Mouse (Mus musculus) intestine, embryonic 16.5 days (tissue): ENCODE data around the gene Eya4. TPM values are rescaled to one million over a fixed set of nuclear protein-coding genes. Genes with fewer than 3 reads are reported as not detected.

ENCODE experiments used
- ATAC-seq: fragments of 200-750 bp; cut with Nextera tagmentation; 2 replicates; pipeline ENCODE4 v1.8.0; 2017; ENCODE audit warnings: moderate TSS enrichment, moderate library complexity
- H3K27ac ChIP-seq: fragments of 300-500 bp; sonication (generic); 2 replicates; pipeline ENCODE4 v1.5.1; 2014; ENCODE audit warnings: mild to moderate bottlenecking, low read length
- H3K27me3 ChIP-seq: fragments of 300-500 bp; sonication (generic); replicated peaks from 2 replicates; pipeline ENCODE4 v1.6.1; 2014; ENCODE audit warnings: low read length, control low read depth, mixed read lengths; ENCODE audit not compliant: control insufficient read depth, insufficient read depth
- H3K36me3 ChIP-seq: fragments of 300-500 bp; sonication (generic); 2 replicates; pipeline ENCODE4 v1.6.1; 2014; ENCODE audit warnings: low read length, control low read depth; ENCODE audit not compliant: control insufficient read depth, insufficient read depth
- H3K4me1 ChIP-seq: fragments of 300-500 bp; sonication (generic); 2 replicates; pipeline ENCODE4 v1.6.1; 2014; ENCODE audit warnings: low read length, control low read depth, mixed read lengths; ENCODE audit not compliant: control insufficient read depth, insufficient read depth
- H3K4me2 ChIP-seq: fragments of 300-500 bp; sonication (generic); 2 replicates; pipeline ENCODE4 v1.6.1; 2014; ENCODE audit warnings: low read depth, low read length, control low read depth
- H3K4me3 ChIP-seq: fragments of 300-500 bp; sonication (generic); 2 replicates; pipeline ENCODE4 v1.5.1; 2014; ENCODE audit warnings: mild to moderate bottlenecking, low read length
- H3K9ac ChIP-seq: fragments of 300-500 bp; sonication (generic); 2 replicates; pipeline ENCODE4 v1.6.1; 2014; ENCODE audit warnings: low read depth, low read length
- H3K9me3 ChIP-seq: fragments of 300-500 bp; sonication (generic); 2 replicates; pipeline ENCODE4 v1.6.1; 2016; ENCODE audit warnings: low read length, control low read depth; ENCODE audit not compliant: control insufficient read depth
- WGBS: fragments of 180-500 bp; shearing (Covaris S2); extraction: QIAGEN DNeasy Blood & Tissue Kit; methylation state at CpG from one replicate; pipeline ENCODE4 v1.1.7; 2014; 5-methylcytosine and 5-hydroxymethylcytosine counted together
- polyA plus RNA-seq: library from polyadenylated mRNA; unstranded; fragments of >200 nt; fragmentation: Nextera tagmentation; extraction: Ambion mirVana; gene quantifications from 2 replicates; pipeline ENCODE4 v1.2.1, GENCODE M21; 2015

The Eya4 gene
- polyA plus RNA-seq, 1 experiment from 2014 or later = 0.71 TPM

DNA sequence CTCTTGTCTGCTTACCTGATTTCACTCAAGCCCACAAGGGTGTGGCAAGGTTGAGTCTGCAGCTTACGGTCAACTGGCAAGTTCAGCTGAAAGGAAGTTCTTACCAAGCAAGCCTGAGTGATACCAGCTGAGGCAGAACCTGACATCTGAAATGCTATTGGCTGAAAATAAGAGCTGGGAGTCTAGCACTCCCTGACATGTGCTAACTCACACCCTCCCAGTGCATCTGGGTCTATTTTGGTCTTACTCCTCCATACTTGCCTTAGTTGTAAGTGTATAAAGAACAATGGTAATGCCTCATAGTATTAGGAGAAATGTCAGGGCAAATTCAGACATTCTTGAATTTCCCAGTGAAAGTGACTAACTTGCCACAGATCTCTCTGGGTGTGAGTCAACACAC is 260.3 kb downstream of the Eya4 start:
- WGBS = 79% methylated on average over 1 of the region's 1 CpGs
- no peaks in the 10 kb centered on the region for H3K9me3 ChIP-seq
- no peaks in the 10 kb centered on the region for H3K4me1 ChIP-seq
- H3K27ac ChIP-seq = no peak overlapping the region
- no peaks in the 10 kb centered on the region for H3K27me3 ChIP-seq
- no peak overlapping the region for H3K9ac ChIP-seq
- ATAC-seq = no peak
- no peak overlapping the region for H3K4me3 ChIP-seq
- no peaks in the 10 kb centered on the region for H3K36me3 ChIP-seq
- no peak overlapping the region for H3K4me2 ChIP-seq

DNA sequence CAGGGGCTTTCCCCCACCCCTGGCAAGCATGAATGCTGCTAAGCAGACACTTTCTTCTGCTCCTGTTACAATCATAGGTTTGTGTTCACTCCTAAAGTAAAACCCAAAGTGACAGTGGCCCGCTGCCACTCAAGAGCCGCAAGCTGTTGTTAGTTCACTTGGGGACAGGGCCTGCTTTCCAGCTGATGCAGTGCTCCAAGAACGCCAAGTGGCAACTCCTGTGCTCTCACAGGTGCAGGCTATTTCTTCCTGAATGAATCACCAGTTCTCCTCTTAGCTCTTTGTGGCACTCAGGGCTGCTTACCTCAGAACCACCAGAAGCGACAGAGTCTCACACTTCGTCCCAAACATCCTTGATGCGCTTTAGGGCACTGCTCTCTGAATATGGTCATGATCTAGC is 261.3 kb downstream of the Eya4 start:
- Histone ChIP-seq H3K9ac (no peak overlapping the region), H3K4me1 (no peaks in the 10 kb centered on the region), H3K4me3 (no peak overlapping the region), H3K4me2 (no peak overlapping the region), H3K9me3 (no peaks in the 10 kb centered on the region), H3K27me3 (no peaks in the 10 kb centered on the region), H3K36me3 (no peaks in the 10 kb centered on the region), H3K27ac (no peak overlapping the region)
- WGBS = 87% methylated on average over 6 of the region's 6 CpGs
- no peak for ATAC-seq

DNA sequence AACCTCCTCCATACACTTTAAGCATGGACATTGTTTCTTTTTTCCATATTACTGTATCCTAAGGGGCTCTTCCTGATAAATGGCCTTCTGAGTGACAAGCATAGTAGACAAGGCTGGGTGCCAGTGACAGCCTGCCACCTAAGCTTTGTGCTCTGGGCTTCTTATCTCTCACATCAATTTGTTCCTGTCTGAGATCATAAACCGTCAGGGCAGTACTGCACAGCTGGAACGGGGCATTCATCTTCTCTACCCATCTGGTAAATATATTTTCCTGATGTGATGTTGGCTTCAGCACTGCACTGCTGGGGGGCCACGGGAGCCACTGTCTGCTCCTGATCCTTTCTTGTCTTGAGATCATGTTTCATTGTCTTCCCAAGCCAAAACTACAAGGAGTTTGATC is 261.8 kb downstream of the Eya4 start:
- no peak overlapping the region for H3K9ac ChIP-seq
- no peak overlapping the region for H3K27ac ChIP-seq
- WGBS = 29% methylated on average over 3 of the region's 3 CpGs
- H3K36me3 ChIP-seq = no peaks in the 10 kb centered on the region
- H3K4me3 ChIP-seq = no peak overlapping the region
- H3K9me3 ChIP-seq = no peaks in the 10 kb centered on the region
- ATAC-seq = no peak
- no peaks in the 10 kb centered on the region for H3K4me1 ChIP-seq
- no peak overlapping the region for H3K4me2 ChIP-seq
- no peaks in the 10 kb centered on the region for H3K27me3 ChIP-seq

DNA sequence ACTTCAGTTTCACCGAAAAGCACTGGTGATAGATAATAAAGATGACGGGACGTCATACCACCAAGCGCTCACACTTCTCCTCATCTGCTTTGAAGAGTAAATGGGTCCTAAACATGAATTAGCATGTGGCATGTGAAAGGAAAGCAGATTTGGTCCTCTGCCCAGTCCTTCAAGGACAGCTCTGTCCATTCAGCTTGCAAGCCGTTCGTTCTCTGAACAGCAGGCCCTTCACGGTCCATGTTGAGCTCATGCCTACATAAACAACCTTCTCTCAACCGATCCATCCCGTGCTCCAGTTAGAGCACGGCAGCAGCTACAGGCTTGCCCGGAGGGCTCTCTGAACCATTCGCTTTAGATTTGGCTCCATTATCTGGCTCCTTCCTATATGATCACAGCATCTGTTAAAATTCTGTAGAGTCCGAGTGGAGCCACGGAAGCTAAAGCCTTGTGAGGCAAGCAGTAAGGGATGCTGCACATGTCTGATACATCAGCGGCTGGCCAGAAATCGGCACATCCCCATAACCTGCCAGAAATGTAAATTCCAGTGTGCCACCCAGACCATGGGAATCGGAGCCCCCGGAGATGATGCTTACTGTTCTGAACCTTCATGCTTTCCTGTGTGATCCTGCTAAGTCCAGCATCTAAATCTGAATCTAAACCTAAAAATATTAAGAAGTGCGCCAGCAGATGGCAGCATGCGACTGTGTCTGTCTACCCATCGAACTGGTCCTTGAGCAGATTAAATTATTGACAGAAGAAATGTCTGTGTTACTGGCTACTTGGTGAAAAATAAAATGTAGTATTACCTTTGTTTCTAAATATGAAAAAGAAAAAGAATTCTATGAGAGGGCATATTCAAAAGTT is 264.0 kb downstream of the Eya4 start:
- Histone ChIP-seq H3K27ac (no peak overlapping the region), H3K36me3 (no peaks in the 10 kb centered on the region), H3K4me1 (no peaks in the 10 kb centered on the region), H3K9ac (no peak overlapping the region), H3K27me3 (no peaks in the 10 kb centered on the region), H3K4me2 (no peak overlapping the region), H3K9me3 (no peaks in the 10 kb centered on the region), H3K4me3 (no peak overlapping the region)
- no peak for ATAC-seq
- 63% methylated on average over 21 of the region's 21 CpGs for WGBS

DNA sequence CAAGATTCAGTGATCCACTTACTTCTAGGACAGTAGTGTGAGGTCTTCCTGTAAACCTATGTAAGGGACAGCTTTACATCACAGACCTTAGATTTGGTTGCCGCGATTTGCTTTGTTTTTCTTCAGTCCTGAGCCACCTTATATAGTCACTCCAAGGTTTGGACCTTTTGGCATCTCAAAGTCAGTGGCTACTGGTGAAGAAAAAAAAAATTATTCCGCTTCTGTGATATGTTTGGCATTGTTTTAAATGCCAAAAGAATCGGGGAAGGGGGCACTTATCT is 269.1 kb downstream of the Eya4 start:
- H3K4me1 ChIP-seq = no peaks in the 10 kb centered on the region
- no peaks in the 10 kb centered on the region for H3K27me3 ChIP-seq
- WGBS = 28% methylated on average over 4 of the region's 4 CpGs
- H3K27ac ChIP-seq = no peak overlapping the region
- H3K9me3 ChIP-seq = no peaks in the 10 kb centered on the region
- no peak overlapping the region for H3K4me2 ChIP-seq
- no peaks in the 10 kb centered on the region for H3K36me3 ChIP-seq
- no peak overlapping the region for H3K9ac ChIP-seq
- no peak overlapping the region for H3K4me3 ChIP-seq
- no peak for ATAC-seq

DNA sequence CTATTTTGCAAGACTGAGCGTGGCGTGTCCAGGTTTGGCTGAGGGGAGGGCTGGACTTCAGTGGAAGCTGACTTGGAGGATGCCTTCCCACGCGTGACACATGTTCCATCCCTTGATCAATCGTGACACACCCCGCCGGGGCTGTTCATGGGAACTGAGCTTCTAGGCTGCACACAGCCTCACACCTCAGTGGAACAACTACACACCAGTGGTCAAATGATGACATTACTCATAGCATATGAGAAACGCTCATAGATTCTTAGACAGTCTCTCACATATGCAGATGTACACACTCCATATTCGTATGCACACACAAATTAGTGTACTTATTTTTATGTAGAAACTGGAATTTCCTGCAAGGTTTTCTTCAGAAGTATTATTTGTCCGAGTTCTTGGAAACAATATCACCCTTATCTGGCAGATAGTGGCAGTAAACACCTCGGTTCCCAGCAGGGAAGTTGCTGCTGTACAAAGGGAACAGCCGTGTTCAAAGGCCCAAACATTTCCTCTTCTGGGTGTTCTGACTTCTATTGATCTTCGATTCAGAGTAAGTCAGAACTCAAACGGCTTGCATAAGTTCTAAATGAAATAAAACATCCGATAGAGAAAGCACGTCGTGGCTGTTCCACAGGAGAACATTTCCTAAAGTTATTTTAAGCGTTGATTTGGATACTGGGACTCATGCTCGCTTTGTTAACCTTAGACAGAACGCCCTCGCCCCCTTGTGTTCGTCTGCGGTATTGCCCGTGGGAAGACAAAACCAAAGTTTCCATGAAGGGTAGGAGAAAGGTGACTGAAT is 269.6 kb downstream of the Eya4 start:
- H3K4me1 ChIP-seq = no peaks in the 10 kb centered on the region

DNA sequence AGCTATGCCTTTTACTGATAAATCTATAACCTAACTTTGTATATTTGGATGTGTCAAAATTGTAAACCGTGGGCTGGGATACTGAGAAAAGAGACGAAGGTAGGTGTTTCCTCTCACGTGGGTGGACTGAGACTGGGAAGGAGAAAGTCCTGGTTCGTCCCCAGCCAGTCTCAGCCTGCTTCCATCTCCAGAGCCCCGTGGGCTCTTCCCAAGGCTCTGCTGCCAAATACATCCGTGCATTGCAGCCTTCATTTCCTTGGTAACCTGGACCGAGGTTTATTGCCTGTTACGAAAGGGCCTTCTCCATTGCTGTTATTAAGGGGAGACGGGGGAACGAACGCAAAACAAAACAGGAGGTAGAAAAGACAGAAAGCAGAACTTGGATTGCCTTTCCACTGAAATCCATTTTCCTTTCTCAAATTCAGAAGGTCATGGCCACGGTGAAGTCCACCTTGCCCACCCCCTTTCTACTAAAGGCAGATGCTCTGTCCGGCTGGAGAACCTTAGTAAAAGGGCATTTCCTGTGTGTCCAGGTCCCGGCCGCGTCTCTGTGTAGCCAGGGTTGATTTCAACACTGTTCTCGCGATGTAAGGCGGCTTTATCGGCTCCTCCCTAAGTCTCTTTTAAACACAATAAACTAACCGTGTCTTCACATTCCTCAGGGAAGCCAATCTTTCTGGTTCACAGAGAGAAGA is 273.7 kb downstream of the Eya4 start:
- no peaks in the 10 kb centered on the region for H3K36me3 ChIP-seq
- H3K4me1 ChIP-seq = no peaks in the 10 kb centered on the region
- peak overlapping the region; percentile 67 for H3K4me2 ChIP-seq
- H3K9me3 ChIP-seq = no peaks in the 10 kb centered on the region
- H3K27ac ChIP-seq = peak overlapping the region; percentile 63
- peak overlapping the region; percentile 65 for H3K9ac ChIP-seq
- peak overlapping the region; percentile 47 for H3K4me3 ChIP-seq
- H3K27me3 ChIP-seq = no peaks in the 10 kb centered on the region
- WGBS = 21% methylated on average over 21 of the region's 21 CpGs
- peak; percentile 81 for ATAC-seq

More for the DNA sequence above, 269.6 kb downstream of the Eya4 start:
- H3K9me3 ChIP-seq = no peaks in the 10 kb centered on the region
- no peaks in the 10 kb centered on the region for H3K27me3 ChIP-seq
- H3K27ac ChIP-seq = no peak overlapping the region
- no peak overlapping the region for H3K9ac ChIP-seq
- no peak overlapping the region for H3K4me3 ChIP-seq
- H3K36me3 ChIP-seq = no peaks in the 10 kb centered on the region
- 0 out of 2 replicates have a peak overlapping the region, but pooled peaks have one; percentile 13 for H3K4me2 ChIP-seq
- 35% methylated on average over 24 of the region's 24 CpGs for WGBS
- ATAC-seq = peak; percentile 56

DNA sequence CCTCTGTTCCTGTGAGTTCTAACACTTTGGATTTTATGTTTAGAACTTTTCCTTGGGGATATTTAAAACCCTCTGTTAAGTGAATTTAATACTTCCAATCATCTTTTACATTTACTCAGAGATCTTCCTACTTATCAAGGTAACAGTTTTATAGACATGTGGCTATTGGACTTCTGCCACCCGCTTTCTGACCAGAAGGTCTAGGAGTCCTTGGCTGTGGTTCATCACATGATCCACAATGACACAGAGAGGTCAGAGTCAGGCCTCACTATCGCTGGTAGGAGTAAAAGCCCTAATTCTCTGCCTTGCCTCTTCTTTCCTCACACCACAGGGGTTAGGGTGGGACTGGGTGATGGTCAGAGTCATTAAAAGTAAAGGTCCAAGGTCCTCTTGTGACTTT is 277.2 kb downstream of the Eya4 start:
- H3K27me3 ChIP-seq = no peaks in the 10 kb centered on the region
- no peak overlapping the region for H3K4me2 ChIP-seq
- H3K27ac ChIP-seq = no peak overlapping the region
- H3K9me3 ChIP-seq = no peaks in the 10 kb centered on the region
- ATAC-seq = no peak
- WGBS = 62% methylated on average over 2 of the region's 2 CpGs
- H3K9ac ChIP-seq = no peak overlapping the region
- no peaks in the 10 kb centered on the region for H3K36me3 ChIP-seq
- H3K4me3 ChIP-seq = no peak overlapping the region
- H3K4me1 ChIP-seq = no peaks in the 10 kb centered on the region

DNA sequence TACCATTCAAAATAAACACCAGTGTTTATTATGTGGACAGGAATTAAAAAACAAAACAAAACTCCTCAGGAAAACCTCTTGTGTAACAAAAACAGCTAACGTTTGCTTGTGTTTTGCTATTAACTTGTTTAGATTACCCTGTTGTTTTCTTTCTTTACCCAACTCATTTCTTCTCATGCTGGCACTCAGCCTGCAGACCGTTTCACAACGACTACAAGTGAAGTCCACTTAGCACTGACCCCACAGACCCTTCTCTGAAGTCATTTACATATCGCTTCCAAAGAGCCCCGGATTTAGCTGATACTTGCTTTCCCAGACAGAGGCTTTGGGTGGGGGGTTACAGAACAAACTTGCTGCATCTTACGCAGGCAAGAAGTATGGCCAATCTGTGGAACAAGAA is 286.9 kb downstream of the Eya4 start:
- Histone ChIP-seq H3K4me2 (no peak overlapping the region), H3K9ac (no peak overlapping the region), H3K27me3 (no peaks in the 10 kb centered on the region), H3K4me1 (0 out of 2 replicates have a peak, but pooled peaks cover 5% of the 10 kb centered on the region), H3K4me3 (no peak overlapping the region), H3K36me3 (no peaks in the 10 kb centered on the region), H3K27ac (no peak overlapping the region), H3K9me3 (no peaks in the 10 kb centered on the region)
- WGBS = 49% methylated on average over 6 of the region's 6 CpGs
- ATAC-seq = no peak
